Mouse (Mus musculus) kidney, adult 11 months (tissue): Measurements from ENCODE around the gene Mpzl3.
A peak's percentile ranks its signal among the peaks of the same experiment; 100 is the strongest.

Source experiments
- DNase-seq: peaks from one replicate; pipeline ENCODE4 v3.0.0; 2022

Gene Mpzl3

GRCm38 (mm10) chr9:45046973-45047372 lies 8.0 kb upstream of the Mpzl3 start:
- DNase-seq: no peak

- DNase-seq: peak; percentile 9
Measured at GRCm38 (mm10) chr9:45048511-45048910, 6.5 kb upstream of the Mpzl3 start.

DNA sequence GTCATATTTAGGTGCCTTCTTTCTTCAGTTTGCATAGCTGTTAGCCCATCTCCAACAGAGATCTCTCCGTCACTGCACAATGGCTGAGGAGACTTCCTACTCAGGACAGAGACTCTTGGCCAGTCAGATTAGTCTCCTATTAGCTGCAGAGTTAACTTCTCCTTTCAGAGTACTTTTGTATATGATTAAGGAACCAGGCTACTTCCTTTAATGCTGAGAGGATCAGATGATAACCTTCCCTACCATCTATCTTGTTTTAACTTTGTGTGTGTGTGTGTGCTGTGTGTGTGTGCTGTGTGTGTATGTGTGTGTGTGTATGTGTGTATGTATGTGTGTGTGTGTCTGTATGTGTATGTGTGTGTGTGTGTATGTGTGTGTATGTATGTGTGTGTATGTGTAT lies 5.3 kb upstream of the Mpzl3 start:
- no peak for DNase-seq

DNA sequence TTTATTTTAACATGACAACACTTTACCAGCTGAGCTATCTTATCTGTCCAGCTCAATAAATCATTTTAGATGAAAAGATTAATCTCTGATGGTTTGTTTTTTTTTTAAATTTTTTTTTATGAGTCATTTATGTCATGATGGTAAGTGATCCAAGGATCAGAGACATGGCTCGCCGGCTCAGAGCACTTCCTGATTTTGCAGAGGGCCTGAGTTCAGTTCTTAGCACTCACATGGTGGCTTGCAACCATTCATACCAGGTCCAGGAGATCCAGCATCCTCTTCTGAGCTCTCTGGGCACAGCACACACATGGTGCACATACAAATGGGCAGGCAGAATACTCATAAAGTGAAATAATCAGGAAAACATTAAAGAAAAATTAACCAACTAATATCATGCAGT lies 4.7 kb upstream of the Mpzl3 start:
- DNase-seq: no peak

DNA sequence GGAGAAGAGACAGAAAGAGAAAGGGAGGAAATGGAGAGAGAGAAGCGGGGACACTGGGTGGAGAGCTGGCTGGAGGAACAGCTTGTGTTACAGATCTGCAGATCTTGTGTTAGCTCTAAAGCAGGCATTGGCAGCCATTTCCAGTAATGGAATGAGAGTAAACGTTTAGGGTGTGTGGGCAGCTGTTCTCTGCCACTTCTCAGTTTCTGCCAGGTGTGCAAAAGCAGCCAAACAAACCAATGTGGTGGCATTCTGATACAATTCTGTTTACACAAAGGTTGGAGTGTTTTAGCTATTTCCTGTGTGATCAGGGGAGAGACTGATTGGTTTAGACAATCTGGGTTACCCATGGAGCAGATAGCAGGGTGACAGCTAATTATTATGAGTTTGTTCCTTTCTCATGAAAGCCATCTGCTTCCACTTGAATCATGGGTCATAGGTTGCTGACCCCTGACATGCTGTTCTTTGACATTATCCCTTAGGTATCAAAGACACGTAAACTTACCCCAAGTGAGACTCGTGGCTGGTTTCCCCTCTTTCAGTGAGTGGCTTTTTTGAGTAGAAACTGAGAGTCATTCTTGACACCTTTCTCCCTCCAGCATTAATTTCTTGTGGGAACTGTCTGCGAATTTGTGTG lies 3.4 kb downstream of the Mpzl3 start:
- no peak for DNase-seq

GRCm38 (mm10) chr9:45060151-45060550 lies 5.2 kb downstream of the Mpzl3 start:
- DNase-seq: no peak

DNA sequence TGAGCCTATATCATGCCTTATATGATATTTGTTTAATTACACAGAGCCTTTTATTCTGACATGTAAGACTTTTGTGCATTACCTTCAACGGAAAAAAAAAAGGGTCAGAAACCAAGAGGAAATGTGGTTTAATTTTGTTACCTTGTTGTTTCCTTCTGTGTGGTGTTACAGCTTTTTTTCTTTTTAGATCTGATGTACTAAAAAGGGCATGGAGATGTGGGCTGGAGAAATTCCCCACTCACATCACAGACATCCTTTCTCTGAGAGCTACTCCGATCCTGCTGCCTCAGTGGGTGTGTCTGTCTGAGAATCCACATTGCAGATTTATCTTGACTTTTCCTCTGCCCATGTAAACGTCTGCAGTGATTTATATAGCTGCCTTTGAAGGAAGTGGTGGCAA lies 7.7 kb downstream of the Mpzl3 start:
- no peak for DNase-seq

- DNase-seq: no peak
Measured at GRCm38 (mm10) chr9:45064421-45064820, 9.4 kb downstream of the Mpzl3 start.

DNA sequence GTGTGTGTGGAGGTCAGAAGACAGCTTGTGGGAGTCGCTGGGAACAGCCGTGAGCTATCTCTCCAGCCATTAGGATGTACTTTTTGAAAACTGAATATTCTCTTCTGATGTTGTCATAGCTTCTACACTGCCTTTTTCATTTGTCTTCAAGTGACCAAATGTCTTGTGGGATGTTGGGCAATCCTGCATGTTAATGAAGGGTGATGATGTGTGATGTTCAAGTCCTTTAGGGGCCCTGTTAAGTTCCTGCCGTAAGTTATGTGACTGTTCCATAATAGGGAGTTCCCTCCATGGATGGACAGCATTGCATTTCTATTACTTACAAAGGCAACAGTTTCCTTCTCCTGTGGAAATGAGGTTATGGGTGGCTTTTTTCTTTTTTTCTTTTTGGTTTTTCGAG lies 11.7 kb downstream of the Mpzl3 start:
- no peak for DNase-seq

DNA sequence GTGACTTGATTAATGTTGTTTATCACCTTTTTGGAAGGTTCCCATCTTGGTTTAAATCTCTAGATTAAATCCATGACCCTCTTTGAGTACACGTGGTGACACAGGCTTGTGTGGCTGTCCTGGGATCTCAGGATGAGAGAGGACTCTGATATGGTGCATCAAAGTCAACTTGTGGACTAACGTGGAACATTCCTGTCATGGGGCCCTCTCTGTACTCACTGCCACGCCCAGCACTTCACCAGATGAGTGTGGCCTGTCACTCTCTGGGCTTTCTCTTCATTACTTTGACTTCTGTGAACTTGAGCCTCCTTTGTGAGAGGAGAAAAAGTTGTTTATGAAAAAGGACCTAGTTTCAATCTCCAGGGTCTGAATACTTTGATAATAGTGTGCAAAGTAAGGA lies 16.8 kb downstream of the Mpzl3 start:
- DNase-seq: no peak

GRCm38 (mm10) chr9:45077859-45078258 lies 22.9 kb downstream of the Mpzl3 start:
- no peak for DNase-seq

GRCm38 (mm10) chr9:45079011-45079410 lies 24.0 kb downstream of the Mpzl3 start, which contains the start of gene Jaml:
Gene Jaml (plus strand): TSS chr9:45079183.
- no peak for DNase-seq

DNA sequence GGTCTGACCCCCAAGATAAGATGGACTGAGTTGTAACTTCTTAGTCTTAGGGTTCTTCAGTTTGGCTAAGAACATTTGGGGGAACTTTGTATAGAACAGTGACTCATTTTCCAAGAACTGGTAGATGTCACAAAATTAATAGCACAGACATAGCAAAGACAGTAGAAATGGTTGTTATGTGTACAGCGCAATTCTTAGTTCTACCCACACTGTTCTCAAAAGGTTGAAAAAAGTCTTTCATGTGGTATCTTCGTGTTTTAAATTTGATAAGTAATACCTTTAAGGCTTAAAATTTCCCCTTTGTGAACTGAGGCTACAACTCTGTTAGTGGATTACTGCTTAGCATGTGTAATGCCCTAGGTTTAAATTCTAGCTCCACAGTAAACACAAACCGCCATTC lies 28.1 kb downstream of the Mpzl3 start:
- DNase-seq: no peak

GRCm38 (mm10) chr9:45084556-45084955 lies 29.6 kb downstream of the Mpzl3 start:
- DNase-seq: no peak

DNA sequence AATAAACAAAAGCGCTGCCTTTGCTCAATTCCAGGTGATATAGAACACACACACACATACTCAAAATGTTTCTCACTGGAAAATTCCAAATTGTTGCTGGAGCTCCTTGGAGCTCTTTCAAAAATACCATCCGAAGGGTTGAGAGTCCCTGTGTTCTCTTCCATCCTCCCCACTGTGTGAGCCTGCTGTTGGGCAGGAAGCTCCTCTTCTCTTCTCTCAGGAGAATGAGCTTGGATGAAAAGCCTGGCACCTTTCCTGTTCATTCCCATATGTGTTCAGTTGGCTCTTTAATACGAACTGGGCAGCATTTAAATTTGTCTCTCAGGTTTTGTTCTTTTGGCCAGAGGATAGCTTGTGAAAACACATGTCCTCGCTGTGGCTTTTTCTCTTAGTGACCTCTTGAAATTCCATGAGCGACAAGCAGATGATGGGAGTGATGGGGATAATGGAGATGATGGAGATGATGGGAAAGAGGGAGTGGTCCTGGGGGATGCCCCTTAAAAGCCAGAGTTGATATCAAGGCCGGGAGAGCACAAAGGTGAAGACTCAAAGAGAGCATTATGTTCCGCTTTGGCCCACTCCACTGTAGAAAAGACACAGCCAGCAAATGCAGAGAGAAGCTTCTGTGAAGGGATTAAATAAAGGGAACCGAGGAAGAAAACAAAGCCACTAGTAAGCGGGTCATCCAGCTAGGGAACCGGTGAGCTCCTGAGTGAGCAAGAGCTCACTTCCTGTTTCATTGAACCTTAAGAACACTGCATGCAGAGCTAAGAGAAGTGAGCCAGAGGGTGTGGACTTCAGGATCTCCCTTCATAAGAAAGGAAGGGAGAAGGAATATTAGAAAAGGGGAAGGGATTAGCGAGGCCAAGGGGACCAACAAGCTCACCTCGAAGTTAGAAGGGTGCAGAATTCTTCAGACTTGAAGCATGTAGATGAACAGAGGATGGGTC lies 31.0 kb downstream of the Mpzl3 start:
- no peak for DNase-seq

DNA sequence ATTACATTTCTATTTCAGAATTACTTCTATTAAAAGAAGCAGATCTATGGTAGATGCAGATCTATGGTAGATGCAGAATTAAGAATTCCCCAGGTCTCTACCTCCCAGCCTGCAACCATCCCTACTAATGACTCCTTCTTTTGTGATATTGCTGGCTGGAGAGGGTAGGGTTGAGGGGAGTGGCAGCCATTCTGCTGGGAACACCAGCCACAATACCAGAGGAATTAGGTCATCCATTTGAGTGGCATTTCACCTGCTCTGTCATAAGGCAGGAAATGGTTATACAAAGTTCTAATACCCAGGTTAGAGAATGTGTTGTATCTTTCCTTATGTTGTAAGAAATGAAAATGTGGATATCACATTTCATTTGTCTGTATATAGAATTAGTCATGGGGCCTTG lies 33.1 kb downstream of the Mpzl3 start:
- no peak for DNase-seq

- no peak for DNase-seq
Measured at GRCm38 (mm10) chr9:45090811-45091210, 35.8 kb downstream of the Mpzl3 start.

DNA sequence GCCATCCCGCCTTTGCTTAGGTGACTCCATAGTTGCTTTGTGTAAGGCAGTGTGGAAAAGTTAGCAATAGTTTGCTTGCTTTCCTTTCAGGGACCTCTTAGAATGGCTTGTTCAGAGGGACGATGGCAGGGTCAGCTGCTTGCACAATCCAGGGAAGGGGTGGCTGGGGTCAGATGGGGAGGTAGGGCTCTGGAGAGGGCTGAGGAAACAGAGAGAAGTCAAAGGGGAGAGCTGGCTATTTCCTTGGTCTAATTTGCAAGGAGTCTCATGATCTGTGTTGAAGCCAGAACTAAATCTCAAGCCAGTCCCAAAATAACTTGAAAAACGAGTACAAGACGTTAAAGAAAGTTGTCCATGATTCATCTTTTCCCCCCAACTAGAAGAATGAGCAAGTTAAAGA lies 37.7 kb downstream of the Mpzl3 start:
- DNase-seq: peak; percentile 30

DNA sequence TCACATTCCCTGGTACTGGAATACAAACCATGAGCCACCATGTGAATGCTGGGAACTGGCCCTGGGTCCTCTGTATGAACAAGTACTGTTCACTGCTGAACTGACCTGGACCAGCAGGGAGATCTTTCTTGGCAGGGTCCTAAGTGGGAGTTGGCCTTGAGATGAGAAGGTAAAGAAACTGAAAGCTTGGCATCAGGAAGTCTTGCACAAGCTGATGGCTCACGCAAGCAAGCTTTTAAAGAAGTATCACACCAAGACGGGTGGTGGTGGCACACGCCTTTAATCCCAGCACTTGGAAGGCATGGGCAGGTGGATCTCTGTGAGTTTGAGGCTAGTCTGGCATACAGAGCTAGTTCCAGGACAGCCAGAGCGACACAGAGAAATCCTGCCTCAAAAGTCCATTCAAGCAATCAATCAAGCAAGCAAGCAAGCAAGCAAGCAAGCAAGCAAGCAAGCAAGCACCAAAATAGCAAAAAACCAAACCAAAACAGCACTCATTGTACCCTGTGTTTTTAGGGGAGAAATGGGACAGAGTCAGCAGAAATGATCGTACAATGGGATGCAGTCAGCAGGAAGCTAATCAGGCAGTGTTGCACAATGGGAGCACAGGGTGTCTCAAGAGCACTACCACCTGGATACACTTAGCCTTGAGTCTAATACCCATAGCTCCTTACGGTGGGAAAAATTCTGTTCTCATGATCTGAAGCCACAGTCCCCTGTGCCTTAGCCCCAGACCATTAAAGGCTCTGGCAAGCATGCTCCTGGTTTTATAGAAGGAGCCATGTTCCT lies 40.4 kb downstream of the Mpzl3 start:
- no peak for DNase-seq

DNA sequence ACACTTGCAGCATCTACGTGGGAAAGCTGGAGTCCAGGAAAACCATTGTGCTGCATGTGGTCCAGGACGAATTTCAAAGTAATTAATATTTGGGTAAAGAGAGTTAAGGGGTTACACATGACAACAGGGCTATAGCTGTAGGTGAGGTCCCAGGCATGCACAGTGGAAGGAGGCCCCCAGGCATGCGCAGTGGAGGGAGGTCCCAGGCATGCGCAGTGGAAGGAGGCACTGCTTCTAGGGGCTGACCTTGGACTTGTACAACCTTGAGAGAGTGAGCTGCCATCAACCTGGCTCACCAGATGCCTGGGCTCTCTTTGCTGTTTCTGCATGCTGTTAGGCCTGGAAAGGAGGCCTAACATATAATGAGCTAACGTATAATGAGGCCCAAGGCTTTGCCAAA lies 42.9 kb downstream of the Mpzl3 start:
- DNase-seq: no peak

DNA sequence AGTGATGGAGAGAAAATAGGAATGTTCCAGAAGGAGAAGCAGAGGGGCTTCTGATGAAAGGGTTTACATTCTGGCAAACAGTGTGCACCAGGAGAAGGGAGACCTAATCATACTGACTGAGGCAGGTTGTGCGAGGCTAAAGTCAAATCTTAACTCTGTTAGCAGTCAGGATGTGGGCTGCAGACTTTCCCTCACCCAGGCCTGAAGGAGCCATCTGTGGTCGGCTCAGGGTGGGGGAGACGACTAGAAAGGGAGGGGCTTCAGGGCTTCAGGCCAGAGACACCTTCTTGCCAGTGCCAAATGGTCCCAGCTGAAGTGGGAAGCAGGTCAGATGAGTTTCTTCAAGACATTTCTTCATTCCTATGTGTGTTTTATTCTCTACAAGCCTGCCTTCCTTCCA lies 43.4 kb downstream of the Mpzl3 start:
- DNase-seq: no peak

DNA sequence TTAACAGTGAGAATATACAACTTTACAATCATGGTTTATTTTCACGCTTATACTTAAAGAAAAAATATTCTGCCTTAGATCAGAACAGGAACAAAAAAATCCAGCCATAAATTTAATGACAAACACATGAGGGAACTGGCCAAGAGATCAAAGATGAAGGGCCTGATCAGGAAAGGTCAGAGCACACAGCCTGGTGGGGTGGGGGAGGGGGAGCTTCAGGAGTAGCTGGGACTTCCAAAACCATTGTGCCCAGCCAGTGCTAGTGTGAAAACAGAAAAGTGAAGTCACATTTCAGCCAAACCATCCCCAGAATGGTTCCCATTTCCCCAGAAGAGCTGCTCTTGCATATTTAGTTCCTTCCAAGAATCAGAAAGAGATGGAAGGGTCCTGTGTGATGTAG lies 47.5 kb downstream of the Mpzl3 start:
- no peak for DNase-seq

DNA sequence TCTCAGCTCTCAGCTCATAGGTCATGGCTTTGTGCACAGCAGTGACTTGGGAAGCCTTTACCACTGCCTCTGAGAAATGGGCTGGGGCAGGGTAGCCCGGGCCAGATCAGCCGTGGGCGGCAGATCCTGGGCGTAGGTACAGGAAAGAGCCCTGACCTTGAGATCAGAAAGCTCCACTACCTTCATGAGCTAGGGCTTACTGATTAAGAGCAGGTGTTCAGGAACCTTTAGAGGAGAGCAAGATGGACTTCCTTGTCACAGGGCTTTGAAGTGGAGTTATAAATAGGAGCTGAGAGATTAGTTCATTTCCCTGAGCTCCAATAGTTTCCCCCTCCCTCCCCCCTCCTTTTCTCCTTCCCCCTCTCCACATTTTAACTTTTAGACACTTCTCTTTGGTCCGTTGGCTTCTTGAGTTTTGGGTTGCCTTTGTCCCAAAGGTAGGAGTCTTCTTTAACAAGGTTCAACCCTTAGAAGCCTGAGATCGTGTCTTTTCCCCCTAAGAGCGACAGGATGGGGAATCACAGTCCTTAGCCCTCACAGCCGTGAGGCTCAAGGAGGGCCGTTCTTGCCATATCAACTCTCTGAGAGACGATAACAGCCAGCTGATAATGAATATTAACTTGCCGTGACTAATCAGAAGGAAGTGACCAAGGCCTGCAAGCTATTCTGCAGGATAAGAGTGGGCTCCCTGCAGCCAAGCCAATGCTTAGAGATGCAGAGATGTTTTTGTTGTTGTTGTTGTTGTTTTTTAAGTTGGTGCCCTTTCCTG lies 48.4 kb downstream of the Mpzl3 start:
- DNase-seq: no peak
